Mouse (Mus musculus) small intestine, adult 2 months (tissue): ENCODE data around the gene Rbms3. TPM values are rescaled to one million over a fixed set of nuclear protein-coding genes. Genes with fewer than 3 reads are reported as not detected.

Experiments used
- H3K27ac ChIP-seq: fragments of 200-500 bp; 2 replicates; pipeline ENCODE4 v1.5.1; 2012; ENCODE audit warnings: low read depth, low read length, control low read depth, inconsistent platforms; ENCODE audit not compliant: insufficient read depth
- H3K27me3 ChIP-seq: fragments of 200-500 bp; 2 replicates; pipeline ENCODE4 v1.6.1; 2012; ENCODE audit warnings: mild to moderate bottlenecking, moderate library complexity, low read length, inconsistent platforms; ENCODE audit not compliant: control insufficient read depth, insufficient read depth
- H3K36me3 ChIP-seq: fragments of 200-500 bp; 2 replicates; pipeline ENCODE4 v1.6.1; 2012; ENCODE audit warnings: mild to moderate bottlenecking, low read length, control low read depth, inconsistent platforms; ENCODE audit not compliant: control insufficient read depth, insufficient read depth
- H3K4me1 ChIP-seq: fragments of 200-500 bp; 2 replicates; pipeline ENCODE4 v1.6.1; 2012; ENCODE audit warnings: low read length, inconsistent platforms, mixed read lengths; ENCODE audit not compliant: control insufficient read depth, insufficient read depth, insufficient read length
- H3K4me3 ChIP-seq: fragments of 200-500 bp; 2 replicates; pipeline ENCODE4 v1.5.1; 2012; ENCODE audit warnings: low read depth, mild to moderate bottlenecking, control low read depth, inconsistent platforms, low read length, moderate library complexity
- CTCF ChIP-seq: fragments of 200-500 bp; IDR thresholded peaks from 2 replicates; pipeline ENCODE4 v1.5.1; 2012; ENCODE audit warnings: low read depth, mild to moderate bottlenecking, control low read depth, inconsistent platforms, low read length, moderate library complexity, mixed read lengths; ENCODE audit not compliant: insufficient replicate concordance, insufficient read length; ENCODE audit errors: extremely low read depth
- POLR2A ChIP-seq: fragments of 200-500 bp; IDR thresholded peaks from 2 replicates; pipeline ENCODE4 v1.6.1; 2012; ENCODE audit warnings: low read depth, mild to moderate bottlenecking, control low read depth, inconsistent platforms, low read length, moderate library complexity
- WGBS: fragments of 180-500 bp; shearing (Covaris S2); methylation state at CpG from one replicate; pipeline ENCODE4 v1.1.7; 2018; 5-methylcytosine and 5-hydroxymethylcytosine counted together
- polyA plus RNA-seq: library from polyadenylated mRNA; depleted of rRNA; stranded (reverse); fragments of >200 nt; gene quantifications from 2 replicates; pipeline ENCODE4 v1.2.3, GENCODE M21; 2012

Gene Rbms3
- polyA plus RNA-seq, 1 experiment: 3.3 TPM

GRCm38 (mm10) chr9:116809260-116809659 lies 820.5 kb downstream of the Rbms3 start:
- TF ChIP-seq POLR2A: no peak
- Histone ChIP-seq H3K4me3 (no peak overlapping the region), H3K27ac (no peak overlapping the region), H3K27me3 (no peaks in the 10 kb centered on the region), H3K4me1 (no peaks in the 10 kb centered on the region), H3K36me3 (no peaks in the 10 kb centered on the region)
- WGBS: 84% methylated on average over 5 of the region's 5 CpGs

- TF ChIP-seq CTCF (no peak), POLR2A (no peak)
- no peaks in the 10 kb centered on the region for H3K4me1 ChIP-seq
- H3K4me3 ChIP-seq: no peak overlapping the region
- H3K27ac ChIP-seq: peak overlapping the region; percentile 10; the same call in 1 of the 2 replicates
- WGBS: 81% methylated on average over 4 of the region's 4 CpGs
- no peaks in the 10 kb centered on the region for H3K36me3 ChIP-seq
- H3K27me3 ChIP-seq: no peaks in the 10 kb centered on the region
Observed at GRCm38 (mm10) chr9:116808401-116808800, 821.3 kb downstream of the Rbms3 start.

GRCm38 (mm10) chr9:116807166-116808081 lies 822.3 kb downstream of the Rbms3 start:
- Histone ChIP-seq H3K4me1 (no peaks in the 10 kb centered on the region), H3K4me3 (no peak overlapping the region), H3K36me3 (no peaks in the 10 kb centered on the region), H3K27me3 (no peaks in the 10 kb centered on the region), H3K27ac (peak overlapping the region; percentile 10; the same call in 1 of the 2 replicates)
- no peak for TF ChIP-seq CTCF
- TF ChIP-seq POLR2A: no peak
- WGBS: 72% methylated on average over 16 of the region's 16 CpGs

- H3K27ac ChIP-seq: no peak overlapping the region
- no peak for TF ChIP-seq POLR2A
- no peak for TF ChIP-seq CTCF
- 77% methylated on average over 3 of the region's 3 CpGs for WGBS
- H3K4me1 ChIP-seq: no peaks in the 10 kb centered on the region
- H3K36me3 ChIP-seq: no peaks in the 10 kb centered on the region
- no peak overlapping the region for H3K4me3 ChIP-seq
- H3K27me3 ChIP-seq: no peaks in the 10 kb centered on the region
Observed at GRCm38 (mm10) chr9:116803292-116803731, 826.4 kb downstream of the Rbms3 start.

- H3K4me3 ChIP-seq: no peak overlapping the region
- no peaks in the 10 kb centered on the region for H3K4me1 ChIP-seq
- WGBS: 42% methylated on average over 7 of the region's 7 CpGs
- no peak overlapping the region for H3K27ac ChIP-seq
- no peaks in the 10 kb centered on the region for H3K36me3 ChIP-seq
- no peak for TF ChIP-seq CTCF
- no peak for TF ChIP-seq POLR2A
- no peaks in the 10 kb centered on the region for H3K27me3 ChIP-seq
Observed at GRCm38 (mm10) chr9:116802602-116803001, 827.1 kb downstream of the Rbms3 start.

GRCm38 (mm10) chr9:116795240-116795955 lies 834.3 kb downstream of the Rbms3 start:
- Histone ChIP-seq H3K27ac (no peak overlapping the region), H3K4me3 (no peak overlapping the region), H3K36me3 (no peaks in the 10 kb centered on the region), H3K4me1 (no peaks in the 10 kb centered on the region), H3K27me3 (no peaks in the 10 kb centered on the region)
- no peak for TF ChIP-seq CTCF
- TF ChIP-seq POLR2A: no peak
- 84% methylated on average over 2 of the region's 2 CpGs for WGBS

GRCm38 (mm10) chr9:116791850-116792249 lies 837.9 kb downstream of the Rbms3 start:
- Histone ChIP-seq H3K4me3 (no peak overlapping the region), H3K36me3 (no peaks in the 10 kb centered on the region), H3K27me3 (no peaks in the 10 kb centered on the region), H3K27ac (no peak overlapping the region), H3K4me1 (no peaks in the 10 kb centered on the region)
- WGBS: 55% methylated on average over 7 of the region's 7 CpGs
- TF ChIP-seq CTCF (no peak), POLR2A (no peak)
